In the genomic region with DNA sequence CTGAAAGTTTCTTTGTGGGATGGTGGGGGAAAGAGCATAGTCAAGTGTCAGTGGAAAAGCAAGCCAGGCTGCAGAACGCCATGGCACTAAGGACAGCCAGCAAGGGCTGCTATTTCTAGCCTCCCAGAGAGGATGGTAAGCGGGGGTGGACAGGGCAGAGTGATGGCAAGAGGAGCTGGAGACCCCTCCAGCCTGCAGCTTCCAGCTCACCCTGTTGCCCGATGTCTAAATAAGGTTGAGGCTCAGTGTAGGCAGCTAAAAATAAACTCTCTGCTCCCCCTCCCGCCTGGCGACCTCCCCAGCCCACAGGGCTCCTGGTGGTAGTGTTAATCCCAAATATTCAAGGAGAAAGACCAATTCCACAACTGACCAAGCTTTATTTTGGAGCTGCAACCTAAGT, we compare ENCODE assay signal across 15 mouse cellular contexts. TPM values are rescaled to one million over a fixed set of nuclear protein-coding genes. Genes with fewer than 3 reads are reported as not detected.
DNase-seq lines count a peak whose midpoint lies in the region; ATAC-seq and TF ChIP-seq lines count a peak whose summit lies in the region.
"Had no signal": no experiment of that assay in that cellular context is flagged by ENCODE, and none has a peak within 500 bp of the region (broad histone marks: within the 10 kb centered on the region; RNA-seq: fewer than 3 reads in every experiment).

No protein-coding gene starts in this region.

- no peak for DNase-seq in ES-E14 (ENCODE audit: low read depth, low spot score)
- DNase-seq in heart, postnatal 25 days (ENCODE audit: low spot score): peak; percentile 24
- DNase-seq in T-cell, adult 2 months (ENCODE audit: low spot score): no peak
- DNase-seq in embryo, embryonic 10.5 days (ENCODE audit: low spot score): no peak
- no peak for DNase-seq in urinary bladder, postnatal 4 days (ENCODE audit: low spot score in 2 of 2)
- DNase-seq: forebrain, postnatal 0 days; layer of hippocampus, postnatal 36 days; thymus, adult 2 months had no signal

- peak overlapping the region; percentile 26; the same call in 1 of the 2 replicates for H3K27ac ChIP-seq in ES-E14 (ENCODE audit: insufficient read depth, low read depth, low read length, poor library complexity, severe bottlenecking)
- H3K27ac ChIP-seq in brown adipose tissue, adult 24 weeks (replicated peaks; ENCODE audit: low read depth, low read length): peak overlapping the region; percentile 73
- peak overlapping the region; percentile 83 for H3K27ac ChIP-seq in heart, embryonic 11.5 days (ENCODE audit: low read depth, low read length)
- H3K27ac ChIP-seq: intestine, embryonic 15.5 days; kidney, embryonic 15.5 days; limb, embryonic 10.5 days; liver, embryonic 14.5 days; midbrain, embryonic 10.5 days had no signal

- H3K9ac ChIP-seq in ES-E14 (ENCODE audit: insufficient read depth, low read depth, low read length, poor library complexity, severe bottlenecking): no peak overlapping the region
- H3K9ac ChIP-seq in heart, embryonic 11.5 days (ENCODE audit: low read depth, low read length): peak overlapping the region; percentile 34; the same call in 1 of the 2 replicates
- H3K9ac ChIP-seq: forebrain, postnatal 0 days; intestine, embryonic 15.5 days; kidney, embryonic 15.5 days; liver, embryonic 14.5 days had no signal

- peak; percentile 61 for ATAC-seq in heart, embryonic 11.5 days (replicated peaks; ENCODE audit: insufficient number of reproducible peaks, low FRiP score, low TSS enrichment)
- ATAC-seq: forebrain, postnatal 0 days; intestine, embryonic 15.5 days had no signal

- H3K9me3 ChIP-seq in ES-E14 (ENCODE audit: control insufficient read depth, insufficient read depth, low read depth, low read length): no peaks in the 10 kb centered on the region
- 0 out of 2 replicates have a peak, but pooled peaks cover 2% of the 10 kb centered on the region for H3K9me3 ChIP-seq in heart, embryonic 11.5 days (replicated peaks; ENCODE audit: control insufficient read depth, low read length)
- H3K9me3 ChIP-seq: intestine, embryonic 15.5 days; kidney, embryonic 15.5 days; limb, embryonic 10.5 days had no signal

- peaks cover 2 to 5% of the 10 kb centered on the region in 2 experiments; a peak in 1 of 4 replicates for H3K4me1 ChIP-seq in ES-E14 (ENCODE audit: control insufficient read depth in 2 of 2, insufficient read depth in 2 of 2, low read length in 2 of 2, poor library complexity in 1 of 2)
- H3K4me1 ChIP-seq in brown adipose tissue, adult 24 weeks (ENCODE audit: control insufficient read depth, insufficient read depth, insufficient read length, low read length): no peaks in the 10 kb centered on the region
- no peaks in the 10 kb centered on the region for H3K4me1 ChIP-seq in heart, embryonic 11.5 days (ENCODE audit: control insufficient read depth, insufficient read depth, low read length)
- H3K4me1 ChIP-seq: intestine, embryonic 15.5 days; limb, embryonic 10.5 days had no signal

- H3K27me3 ChIP-seq in heart, embryonic 11.5 days (ENCODE audit: control insufficient read depth, insufficient read depth, low read length): no peaks in the 10 kb centered on the region
- H3K27me3 ChIP-seq: intestine, embryonic 15.5 days; kidney, embryonic 15.5 days had no signal

- WGBS in heart, embryonic 11.5 days (ENCODE audit: insufficient replicate concordance): 20% methylated on average over 5 of the region's 5 CpGs

- no peaks in the 10 kb centered on the region for H3K36me3 ChIP-seq in ES-E14 (ENCODE audit: control insufficient read depth, insufficient read depth, low read length, poor library complexity, severe bottlenecking)
- no peaks in the 10 kb centered on the region for H3K36me3 ChIP-seq in heart, embryonic 11.5 days (ENCODE audit: control insufficient read depth, insufficient read depth, low read length)
- H3K36me3 ChIP-seq: intestine, embryonic 15.5 days; kidney, embryonic 15.5 days; limb, embryonic 10.5 days; midbrain, embryonic 10.5 days had no signal

- in situ Hi-C loops in ES-E14 (cut with MboI; ENCODE audit: low sequenced_read_pairs in 2 of 2, unreplicated experiment in 2 of 2): no loop called here

- H3K4me2 ChIP-seq in heart, embryonic 11.5 days: 0 out of 2 replicates have a peak overlapping the region, but pooled peaks have one; percentile 4
- H3K4me2 ChIP-seq: intestine, embryonic 15.5 days; kidney, embryonic 15.5 days had no signal

- intact Hi-C loops in heart, postnatal 25 days (cut with DNase I): loop anchor here (5.0 kb wide), 2 partner anchors 72 to 153 kb away; no protein-coding TSS in a partner anchor

- no peak overlapping the region for H3K4me3 ChIP-seq in ES-E14 (ENCODE audit: insufficient read depth in 1 of 2, low read depth in 1 of 2, low read length in 2 of 2, poor library complexity in 1 of 2, severe bottlenecking in 1 of 2)
- H3K4me3 ChIP-seq in brown adipose tissue, adult 24 weeks (ENCODE audit: insufficient read depth, low read depth, low read length): no peak overlapping the region
- H3K4me3 ChIP-seq in heart, embryonic 11.5 days (ENCODE audit: low read depth, low read length): no peak overlapping the region
- H3K4me3 ChIP-seq: intestine, embryonic 15.5 days; kidney, embryonic 15.5 days; limb, embryonic 10.5 days; midbrain, embryonic 10.5 days had no signal

TF ChIP-seq in ES-E14, 5 proteins besides CTCF, POLR2A, EP300 and RAD21:
- no peak for TF ChIP-seq ZC3H11A (IDR thresholded peaks at IDR 0.05; ENCODE audit: borderline replicate concordance, low read depth, low read length)
- no peak for TF ChIP-seq ZNF384 (IDR thresholded peaks at IDR 0.05; ENCODE audit: low read depth, low read length)
- TF ChIP-seq MAFK (IDR thresholded peaks at IDR 0.05; ENCODE audit: insufficient read depth, low read depth, low read length): no peak
- no peak for TF ChIP-seq CHD2 (IDR thresholded peaks at IDR 0.05; ENCODE audit: low read depth, low read length)
- no peak for TF ChIP-seq HCFC1 (IDR thresholded peaks at IDR 0.05; ENCODE audit: borderline replicate concordance, insufficient read depth, low read length)
TF ChIP-seq in ES-E14: peak in this region for 0.

RNA-seq across cellular contexts. Expression of a gene that starts 7.5 kb away (rescaled TPM):
- 0.16 and 0.22 TPM in 2 replicates for total RNA-seq in ES-E14 (2012; rRNA removed)
- polyA plus RNA-seq in brown adipose tissue, adult 24 weeks (2012; ENCODE audit: insufficient read depth, insufficient read length, missing spikeins): 42.5 and 46.3 TPM in 2 replicates
- 16.5 and 17.1 TPM in 2 replicates for polyA plus RNA-seq in heart, embryonic 11.5 days (2014; fragmentation: Nextera tagmentation; extraction: Ambion mirVana)
- 10 to 100 TPM; 11.4 to 13.4 TPM for total RNA-seq in heart, postnatal 25 days (2021)

RNA-seq across cellular contexts. Expression of a gene that starts 12.5 kb away (rescaled TPM):
- 11.7 and 21.0 TPM in 2 replicates for total RNA-seq in ES-E14 (2012; rRNA removed)
- polyA plus RNA-seq in brown adipose tissue, adult 24 weeks (2012; ENCODE audit: insufficient read depth, insufficient read length, missing spikeins): 57.5 and 65.4 TPM in 2 replicates
- polyA plus RNA-seq in heart, embryonic 11.5 days (2014; fragmentation: Nextera tagmentation; extraction: Ambion mirVana): 50.0 and 51.9 TPM in 2 replicates
- 10 to 100 TPM; 10.6 to 10.9 TPM for total RNA-seq in heart, postnatal 25 days (2021)

RNA-seq across cellular contexts. Expression of a gene that starts 52.2 kb away (rescaled TPM):
- total RNA-seq in ES-E14 (2012; rRNA removed): 121 and 125 TPM in 2 replicates
- polyA plus RNA-seq in brown adipose tissue, adult 24 weeks (2012; ENCODE audit: insufficient read depth, insufficient read length, missing spikeins): 212 and 213 TPM in 2 replicates
- 300 and 370 TPM in 2 replicates for polyA plus RNA-seq in heart, embryonic 11.5 days (2014; fragmentation: Nextera tagmentation; extraction: Ambion mirVana)
- 100 to 1,000 TPM; 240 to 246 TPM for total RNA-seq in heart, postnatal 25 days (2021)

Comparison
In these comparisons a context has a peak if more than half of its experiments do, and no peak if none do; other contexts are left out.
1. H3K27ac ChIP-seq: peak in every context shown above with its lines; median percentile 83 in heart, embryonic 11.5 days; 73 in brown adipose tissue, adult 24 weeks; 26 in ES-E14.
2. RNA of a gene that starts 7.5 kb away (total RNA-seq): 11.4 to 13.4 TPM in heart, postnatal 25 days; 0.16 to 0.22 TPM in ES-E14; every median in the first group is over 10 times any median in the second.